Mouse (Mus musculus): ENCODE results near the gene Rfc1.
A peak's percentile ranks its signal among the peaks of the same experiment; 100 is the strongest.
"Not testable (repeated sequence)": the region's sequence is repeated elsewhere in the genome, so short reads cannot be mapped to it uniquely, and the experiment has no call there.

Gene Rfc1

DNA sequence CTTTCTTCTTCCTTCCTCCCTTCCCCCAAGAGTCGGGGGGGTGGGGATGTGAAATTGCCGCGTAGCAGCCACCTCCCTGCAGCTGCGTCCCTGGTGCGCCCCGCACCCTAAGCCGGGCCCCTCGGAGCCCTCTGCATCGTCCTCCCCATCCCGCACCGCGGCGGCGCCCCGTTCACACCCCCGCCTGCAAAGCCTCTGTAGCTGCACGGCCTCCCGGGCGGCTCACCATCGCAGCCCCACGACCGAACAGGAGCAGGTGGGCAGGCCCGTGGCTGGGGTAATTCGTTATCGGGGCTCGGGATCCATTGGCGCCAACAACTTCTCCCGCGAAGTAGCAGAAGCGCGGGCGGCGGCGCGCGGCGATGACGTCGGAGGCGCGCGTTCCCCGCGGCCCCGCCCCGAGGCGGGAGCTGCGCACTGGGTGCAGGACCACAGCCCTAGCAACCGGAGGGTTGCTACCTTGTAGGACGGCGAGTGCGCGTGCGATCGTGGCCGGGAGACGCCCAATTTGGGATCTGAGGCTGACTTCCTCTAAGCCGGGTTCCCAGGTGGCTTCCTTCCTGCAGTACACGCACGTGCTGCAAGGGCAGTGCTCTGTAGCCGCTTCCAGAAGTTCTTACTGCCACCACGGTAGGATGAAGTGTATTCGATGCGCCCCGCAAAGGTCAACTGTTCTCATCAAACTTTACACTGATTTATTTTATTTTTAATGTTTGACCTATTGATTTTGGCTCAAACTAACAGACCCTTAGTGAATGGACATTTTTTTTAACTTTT lies at the start of gene Rfc1:
Gene Rfc1 (minus strand): TSS at position 373 of the 777 bp plus-strand sequence.
- peak; percentile 90 for DNase-seq

DNA sequence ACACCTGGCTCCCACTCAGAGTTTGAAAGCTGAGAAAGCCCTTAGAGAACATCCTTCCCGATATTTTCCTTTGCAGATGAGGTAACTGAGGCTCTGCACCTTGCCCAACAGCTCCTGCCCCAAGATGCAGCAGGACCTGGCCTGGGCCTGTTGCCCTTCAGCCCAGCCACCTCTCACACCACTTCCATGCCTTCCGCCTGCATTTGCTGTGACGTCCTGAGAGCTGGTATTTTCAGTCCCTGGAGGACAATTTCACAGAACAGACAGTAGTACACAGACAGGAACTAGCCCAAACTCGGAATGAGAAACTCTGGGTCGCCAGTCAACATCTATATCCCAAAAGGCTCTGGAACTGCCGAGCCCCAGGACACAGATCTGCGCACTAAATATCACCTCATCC lies 39.3 kb upstream of the Rfc1 start:
- DNase-seq: no peak

DNA sequence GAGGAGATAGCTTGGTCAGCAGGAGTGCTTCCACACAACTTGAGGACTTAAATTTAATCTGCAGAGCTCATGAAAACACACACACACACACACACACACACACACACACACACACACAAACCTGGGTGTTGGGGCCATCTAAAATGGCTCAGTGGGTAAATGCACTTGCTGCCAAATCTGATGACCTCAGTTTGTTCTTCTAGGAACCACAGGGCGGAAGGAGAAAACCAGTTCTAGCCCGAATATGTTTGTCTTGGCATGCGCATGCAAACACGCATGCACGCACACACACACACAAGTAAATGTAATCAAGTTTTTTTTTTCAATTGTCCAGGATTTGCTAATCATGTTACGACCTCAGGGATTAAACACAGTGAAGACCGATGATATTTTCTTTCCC lies 36.1 kb upstream of the Rfc1 start:
- no peak for DNase-seq

DNA sequence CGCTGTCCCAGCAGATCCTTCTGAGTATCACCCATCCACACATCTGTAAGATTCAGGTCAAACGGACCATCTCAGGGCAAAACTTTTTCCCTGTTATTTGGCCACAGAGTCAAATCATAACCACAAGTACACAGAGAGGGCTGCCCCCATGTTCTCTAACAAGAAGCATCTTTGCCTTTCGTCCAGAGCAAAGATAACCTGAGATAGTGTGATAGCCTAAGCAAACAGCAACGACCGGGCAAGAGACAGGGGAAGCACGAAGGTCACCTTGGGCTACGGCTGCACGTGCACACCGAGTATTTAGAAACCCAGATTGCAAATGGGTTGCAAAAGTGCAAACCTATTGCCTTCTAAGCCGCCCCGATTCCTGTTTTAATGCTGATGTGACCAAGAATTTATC lies 32.4 kb upstream of the Rfc1 start:
- DNase-seq: no peak

DNA sequence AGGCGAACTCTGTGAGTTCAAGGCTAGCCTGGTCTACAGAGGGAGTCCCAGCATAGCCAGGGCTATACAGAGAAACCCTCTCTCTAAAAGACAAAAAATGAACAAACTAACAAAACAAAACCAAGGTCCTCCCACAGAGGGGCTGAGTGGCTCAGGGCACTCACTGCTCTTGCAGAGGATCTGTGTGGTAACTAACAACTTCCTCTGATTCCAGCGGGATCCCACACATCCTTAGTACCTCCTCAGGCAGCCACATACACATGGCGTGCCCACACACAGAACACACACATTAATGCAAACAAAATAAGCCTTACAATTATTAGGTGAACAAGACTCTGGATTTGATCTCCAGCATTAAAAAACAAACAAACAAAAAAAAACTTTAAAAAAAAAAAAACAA lies 22.3 kb upstream of the Rfc1 start:
- DNase-seq: no peak

DNA sequence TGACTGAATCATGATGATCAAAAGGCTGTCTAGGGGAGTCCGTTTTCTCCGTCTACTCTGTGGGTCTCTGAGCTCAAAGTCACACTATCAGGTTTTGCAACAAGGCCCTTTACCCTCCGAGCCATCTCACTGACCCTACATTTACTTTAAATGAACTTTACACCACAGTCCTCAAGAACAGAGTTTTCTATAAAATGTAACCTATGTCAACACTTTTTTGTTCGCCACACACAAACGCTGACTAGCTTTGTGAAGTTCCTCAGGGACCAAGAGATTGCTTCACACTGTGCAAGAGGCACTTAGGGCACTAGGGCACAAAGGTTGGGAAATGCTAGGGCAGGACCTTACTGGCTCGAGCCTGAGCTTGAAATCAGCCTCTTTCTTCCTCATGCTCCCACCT lies 21.4 kb upstream of the Rfc1 start:
- DNase-seq: no peak

DNA sequence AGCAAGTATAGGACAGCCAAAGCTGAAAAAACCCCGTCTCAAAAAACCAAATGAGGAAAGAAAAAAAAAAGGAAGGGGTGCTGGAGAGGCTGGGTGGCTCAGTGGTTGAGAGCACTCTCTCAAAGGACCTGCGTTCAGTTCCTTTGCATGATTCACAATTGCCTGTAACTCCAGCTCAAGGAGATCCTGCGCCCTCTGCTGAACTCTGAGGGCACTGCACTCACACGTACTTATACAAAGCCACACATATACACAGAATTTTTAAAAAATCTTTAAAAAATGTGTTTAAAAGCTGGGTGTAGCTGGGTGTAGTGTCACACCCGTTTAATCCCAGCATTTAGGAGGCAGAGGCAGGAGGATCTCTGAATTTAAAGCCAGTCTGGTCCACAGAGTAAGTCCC lies 19.5 kb upstream of the Rfc1 start:
- peak; percentile 38 for DNase-seq

DNA sequence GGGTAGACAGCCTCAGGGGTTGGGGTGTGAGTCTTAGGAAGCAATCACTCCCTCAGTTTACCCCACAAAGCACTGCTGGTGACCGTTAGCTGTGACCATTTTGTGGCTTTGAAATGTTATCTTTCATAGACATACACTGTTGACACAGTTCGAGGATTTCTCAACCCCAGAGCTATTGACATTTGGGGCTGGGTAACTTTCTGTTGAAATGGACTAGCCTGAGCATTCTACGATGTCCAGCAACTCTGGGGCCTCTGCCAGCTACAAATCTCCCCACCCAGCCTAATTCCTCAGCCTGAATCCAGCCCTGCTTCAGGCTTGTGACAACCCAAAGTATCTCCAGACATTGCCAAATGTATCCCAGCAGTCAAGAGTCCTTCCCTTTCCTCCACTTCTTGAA lies 18.6 kb upstream of the Rfc1 start:
- no peak for DNase-seq

DNA sequence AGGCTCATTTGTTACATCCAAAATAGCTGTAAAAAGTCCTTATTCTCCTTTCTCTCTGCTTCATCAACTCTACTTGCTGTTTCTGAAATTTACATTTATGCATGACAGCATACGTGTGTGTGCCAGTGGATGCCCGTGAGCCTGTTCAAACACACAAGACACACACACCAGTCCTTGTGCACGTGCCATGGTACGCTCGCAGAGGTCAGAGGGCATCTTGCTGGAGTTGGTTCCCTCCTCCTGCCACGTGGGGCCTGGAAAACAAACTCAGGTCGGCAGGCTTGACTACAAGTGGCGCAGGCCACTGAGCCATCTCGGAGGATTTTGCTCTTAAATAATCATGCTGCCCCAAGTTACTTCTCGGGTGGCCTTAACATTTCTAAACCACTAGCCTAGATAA lies 15.0 kb upstream of the Rfc1 start:
- DNase-seq: no peak

DNA sequence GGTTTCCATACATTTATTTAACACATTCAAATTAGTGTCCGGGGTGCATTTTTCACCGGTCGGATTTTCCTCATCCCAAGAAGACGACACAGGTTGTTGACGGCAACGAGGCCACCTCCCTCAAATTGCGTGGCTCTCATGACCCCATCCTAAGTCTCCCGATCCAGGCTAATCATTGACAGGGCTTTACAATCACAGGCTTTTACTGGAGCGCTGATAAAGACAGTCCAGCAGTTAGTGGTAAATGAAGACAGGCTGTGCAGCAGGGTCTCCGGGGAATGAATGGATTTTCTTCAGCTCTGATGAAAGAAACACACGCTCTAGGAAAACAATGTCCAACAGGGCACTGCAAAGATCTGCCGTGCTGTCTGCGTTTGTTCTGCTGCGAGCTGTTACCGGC lies 12.7 kb upstream of the Rfc1 start, which contains the start of gene Klb:
Gene Klb (plus strand): TSS at position 147 of the 400 bp plus-strand sequence.
- no peak for DNase-seq

DNA sequence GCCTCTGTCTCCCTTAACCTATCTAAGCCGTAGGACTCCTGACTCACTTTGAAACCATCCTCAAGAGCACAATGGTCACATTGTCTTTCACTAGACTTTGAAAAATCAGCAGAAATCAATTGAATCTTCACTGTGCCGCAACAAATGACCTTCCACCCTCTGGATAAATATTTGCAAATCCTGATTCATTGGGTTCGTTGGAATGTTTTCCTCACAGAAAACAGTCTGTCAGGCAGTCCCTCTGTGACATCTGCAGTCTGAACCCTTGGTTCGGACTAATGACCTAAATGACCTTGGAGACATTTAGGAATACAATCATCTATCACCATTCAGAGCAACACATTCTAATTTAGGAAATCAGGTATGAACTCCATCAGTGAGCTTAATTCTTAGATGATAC lies 4.7 kb upstream of the Rfc1 start:
- DNase-seq: no peak

DNA sequence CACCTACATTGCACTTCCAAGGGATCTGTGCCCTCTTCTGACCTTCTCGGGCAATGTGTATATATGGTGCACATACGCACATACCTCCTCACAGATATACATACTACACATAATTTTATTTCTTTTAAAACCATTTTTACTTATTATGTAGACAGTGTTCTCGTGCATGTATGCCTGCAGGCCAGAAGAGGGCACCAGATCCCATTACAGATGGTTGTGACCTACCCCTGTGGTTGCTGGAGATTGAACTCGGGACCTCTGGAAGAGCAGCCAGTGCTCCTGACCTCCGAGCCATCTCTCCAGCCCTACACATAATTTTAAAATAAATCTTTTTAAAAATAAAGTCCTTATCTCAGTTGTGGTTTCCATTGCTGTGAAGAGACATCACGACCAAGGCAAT lies 2.9 kb upstream of the Rfc1 start:
- DNase-seq: peak; percentile 36

DNA sequence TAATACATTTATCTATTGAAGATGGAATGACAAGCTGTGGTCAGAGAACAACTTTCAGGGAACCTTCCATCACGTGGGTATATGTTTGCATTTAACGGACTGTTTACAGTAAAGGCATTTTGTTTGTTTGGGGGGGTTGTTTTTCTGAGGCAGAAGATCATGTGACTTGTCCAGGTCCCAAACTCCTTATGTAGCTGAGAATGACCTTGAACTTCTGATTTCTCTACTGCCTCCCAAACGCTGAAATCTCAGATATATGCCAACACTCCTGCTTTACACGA lies 545 bp upstream of the Rfc1 start:
- DNase-seq: no peak

DNA sequence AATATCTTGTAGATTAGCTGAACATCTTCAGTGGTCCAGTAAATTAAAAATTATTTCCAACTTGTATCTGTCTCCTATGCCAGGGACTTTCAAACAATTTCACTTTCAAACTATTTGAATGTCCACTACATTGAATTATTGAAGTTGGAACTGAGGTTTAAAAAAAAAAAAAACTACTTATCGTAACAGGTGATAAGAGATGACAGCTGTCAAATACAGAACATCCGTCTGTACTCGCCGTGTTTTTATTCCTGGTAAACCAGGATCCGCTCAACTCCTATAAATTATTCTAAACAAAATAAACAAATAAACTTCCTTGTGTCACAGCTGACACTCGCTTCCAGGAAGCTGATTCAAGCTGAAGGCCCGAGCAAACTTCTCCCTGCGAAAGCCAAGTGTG lies 682 bp downstream of the Rfc1 start:
- DNase-seq: no peak

DNA sequence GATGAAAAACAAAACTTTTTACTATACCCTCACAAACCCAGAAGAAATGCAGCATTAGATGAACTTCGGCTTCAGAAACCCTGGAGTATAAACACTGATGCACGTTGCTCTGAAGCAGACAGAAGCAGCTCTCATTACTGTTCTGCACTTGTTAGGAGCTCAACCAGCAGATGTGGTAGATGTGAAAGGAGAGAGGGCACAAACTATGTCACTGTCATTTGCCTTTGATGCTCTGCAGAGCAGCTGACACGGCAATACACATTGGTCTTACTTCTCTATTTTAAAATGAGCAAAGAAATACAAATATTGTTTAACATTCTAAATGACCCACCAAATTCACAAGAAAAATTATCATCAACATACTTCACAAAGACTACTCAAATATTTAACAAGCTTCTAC lies 5.5 kb downstream of the Rfc1 start:
- DNase-seq: no peak

DNA sequence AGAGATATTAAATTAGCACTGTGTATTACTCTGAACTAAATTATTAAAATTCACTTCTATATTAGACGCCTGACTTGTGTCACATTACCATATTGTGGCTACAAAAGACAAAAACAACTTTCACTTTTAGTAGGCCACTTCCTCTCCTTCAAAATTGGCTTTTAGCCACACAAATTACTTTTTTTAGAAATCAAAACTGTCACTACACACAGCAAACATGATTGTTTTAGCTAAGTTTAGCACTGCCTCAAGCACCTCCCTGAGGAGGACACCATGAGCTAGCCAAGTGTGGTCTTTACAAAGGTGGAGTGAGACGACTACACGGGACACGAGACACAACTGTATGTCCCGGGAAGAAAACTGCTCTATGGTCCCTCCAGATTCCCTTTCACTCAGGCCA lies 9.3 kb downstream of the Rfc1 start:
- no peak for DNase-seq

DNA sequence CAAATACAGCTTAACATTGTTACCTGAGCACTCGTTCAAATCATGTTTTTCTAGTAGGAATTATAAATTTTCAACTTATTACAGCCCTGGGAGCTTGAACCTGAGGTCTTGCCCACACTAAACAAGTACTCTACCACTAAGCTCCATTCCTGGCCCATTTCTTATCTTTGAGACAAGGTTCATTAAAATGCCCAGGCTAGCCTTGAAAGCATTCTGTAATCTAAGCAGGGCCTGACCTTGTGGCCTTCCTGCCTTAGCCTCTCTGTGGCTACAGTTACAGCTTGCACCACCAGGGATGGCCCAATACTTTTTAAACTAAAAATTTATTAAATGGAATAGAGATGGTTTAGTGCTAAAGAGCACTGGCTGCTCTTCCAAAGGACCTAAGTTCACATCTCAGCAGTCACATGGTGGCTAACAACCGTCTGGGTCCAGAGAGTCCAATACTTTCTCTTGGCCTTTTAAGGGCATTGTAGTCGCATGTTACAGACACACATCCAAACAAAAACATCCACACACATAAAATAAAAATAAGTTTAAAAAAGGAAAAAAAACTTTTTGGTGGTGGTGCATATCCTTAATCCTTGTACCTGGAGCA lies 10.6 kb downstream of the Rfc1 start:
- no peak for DNase-seq

DNA sequence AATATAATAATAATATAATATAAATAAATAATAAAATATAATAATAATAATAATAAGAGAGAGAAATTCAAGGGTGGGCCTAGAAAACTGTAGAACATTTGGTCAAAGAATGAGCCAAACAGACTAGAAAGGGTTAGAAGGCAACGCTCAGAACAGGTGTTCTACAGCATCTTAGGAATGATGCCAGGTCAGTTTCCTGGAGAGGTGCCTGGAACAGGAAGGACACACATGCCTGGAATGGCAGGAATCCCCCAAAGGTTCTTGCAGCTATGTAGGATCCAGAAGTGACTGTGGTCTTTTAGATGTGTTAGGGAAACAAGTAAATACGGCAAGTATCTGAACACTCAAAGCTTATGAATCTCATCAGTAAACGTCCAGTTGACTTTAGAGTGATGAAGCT lies 11.2 kb downstream of the Rfc1 start:
- DNase-seq: no peak

DNA sequence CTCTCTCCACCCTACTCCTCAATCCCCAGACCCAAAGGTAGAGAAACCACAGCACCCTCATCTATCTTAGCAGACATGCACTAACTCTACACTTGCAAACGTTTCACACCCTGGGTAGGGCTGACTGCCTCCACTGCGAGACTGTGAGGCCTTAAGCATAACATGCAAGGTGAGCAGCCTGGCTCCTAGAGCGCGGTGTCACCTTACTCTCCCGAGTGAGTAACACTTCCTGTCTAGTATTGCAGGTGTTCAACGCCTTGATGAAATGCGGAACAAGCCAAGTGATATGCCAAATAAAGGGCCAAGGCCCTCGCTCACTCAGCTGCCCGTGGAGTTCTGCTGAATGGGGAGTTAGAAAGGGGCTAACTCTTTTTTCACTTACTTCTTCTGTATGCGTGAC lies 13.3 kb downstream of the Rfc1 start:
- DNase-seq: peak; percentile 45

DNA sequence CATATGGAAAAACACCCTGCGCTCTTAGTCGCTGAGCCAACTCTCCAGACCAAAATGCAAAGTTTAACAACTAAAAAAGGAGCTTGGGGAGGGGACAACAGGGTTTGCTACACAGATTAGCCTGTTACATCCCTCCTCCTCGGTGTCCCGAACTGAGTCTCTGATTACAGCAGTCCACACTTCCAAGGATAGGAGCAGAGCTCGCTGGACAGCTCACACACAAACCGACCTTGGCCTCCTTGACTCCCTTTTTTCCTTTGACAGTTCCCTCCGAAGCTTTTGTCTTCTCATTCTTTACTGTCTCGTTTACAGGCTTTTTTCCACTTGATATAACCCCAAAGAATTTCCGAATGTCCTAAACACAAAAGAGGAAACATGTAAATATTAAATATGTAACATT lies 16.3 kb downstream of the Rfc1 start:
- no peak for DNase-seq

DNA sequence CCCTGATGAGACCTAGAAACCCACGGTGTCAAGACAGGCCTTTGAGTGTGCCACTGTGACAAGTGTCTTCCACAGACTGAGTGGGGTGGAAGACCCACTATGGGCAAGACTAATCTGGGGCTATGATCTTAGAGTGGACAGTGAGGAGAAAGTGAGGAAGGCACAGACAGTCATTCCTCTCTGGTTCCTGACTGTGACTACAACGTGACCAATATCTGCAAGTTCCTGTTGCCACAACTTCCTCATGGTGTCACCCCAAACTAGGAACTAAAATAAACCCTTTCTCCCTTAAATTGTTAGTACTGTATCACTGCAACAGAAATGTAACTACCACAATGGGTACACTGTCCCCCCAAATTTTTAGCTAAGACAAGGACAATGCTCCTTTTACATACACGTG lies 26.6 kb downstream of the Rfc1 start:
- DNase-seq: no peak

DNA sequence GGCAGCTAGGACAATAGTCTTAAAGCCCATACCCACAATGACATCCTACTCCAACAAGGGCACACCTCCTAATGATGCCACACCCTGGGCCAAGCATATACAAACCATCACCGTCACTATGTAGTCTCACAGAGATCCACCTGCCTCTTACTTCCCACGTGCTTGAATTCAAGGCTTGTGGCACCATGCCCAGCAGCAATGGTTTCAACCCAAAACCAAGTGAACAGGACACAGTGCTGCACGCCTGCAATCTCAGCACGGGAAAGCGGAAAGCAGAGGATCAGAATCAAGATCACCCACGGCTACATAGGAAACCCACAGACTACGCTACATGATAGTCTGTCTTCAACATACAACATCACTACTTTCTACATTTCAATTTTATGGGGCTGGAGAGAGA lies 27.3 kb downstream of the Rfc1 start:
- no peak for DNase-seq

DNA sequence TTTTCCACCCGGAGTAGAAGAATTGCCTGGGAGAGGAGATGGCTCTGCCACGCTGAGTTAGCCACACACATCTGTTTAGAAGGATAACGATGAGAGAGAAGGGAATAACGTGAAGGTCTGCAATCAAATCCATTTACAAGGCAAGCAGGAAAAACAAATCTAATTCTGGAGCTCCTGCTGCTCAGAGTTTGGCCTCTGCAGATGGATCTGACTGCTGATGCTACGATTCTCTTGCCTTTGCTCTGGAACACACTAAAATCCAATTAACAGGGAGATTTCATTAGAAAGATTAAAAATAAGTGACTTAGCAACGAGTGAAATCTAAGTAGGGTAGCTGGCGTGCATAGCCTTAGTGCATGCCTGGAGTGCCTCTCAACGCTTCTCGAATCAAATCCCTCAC lies 30.0 kb downstream of the Rfc1 start:
- DNase-seq: no peak

DNA sequence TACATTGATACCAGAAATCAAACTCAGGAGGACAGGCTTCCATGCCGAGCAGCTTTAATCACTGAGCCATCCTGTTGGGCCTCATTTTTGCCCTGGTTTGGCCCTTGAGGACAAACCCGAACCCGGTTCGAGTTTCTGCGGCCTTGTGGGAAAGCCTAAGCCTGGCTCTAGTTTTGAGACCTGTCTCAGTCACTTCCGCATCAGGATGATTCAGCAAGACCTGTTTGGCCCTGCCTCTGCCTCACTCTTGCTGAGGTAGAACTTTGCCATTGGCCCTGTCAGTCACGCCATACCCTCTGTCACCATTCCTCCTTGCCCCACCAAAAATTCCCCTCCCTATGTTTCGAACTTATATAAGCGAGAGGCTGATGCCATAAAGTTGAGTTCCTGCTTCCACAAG lies 35.3 kb downstream of the Rfc1 start:
- DNase-seq: no peak

DNA sequence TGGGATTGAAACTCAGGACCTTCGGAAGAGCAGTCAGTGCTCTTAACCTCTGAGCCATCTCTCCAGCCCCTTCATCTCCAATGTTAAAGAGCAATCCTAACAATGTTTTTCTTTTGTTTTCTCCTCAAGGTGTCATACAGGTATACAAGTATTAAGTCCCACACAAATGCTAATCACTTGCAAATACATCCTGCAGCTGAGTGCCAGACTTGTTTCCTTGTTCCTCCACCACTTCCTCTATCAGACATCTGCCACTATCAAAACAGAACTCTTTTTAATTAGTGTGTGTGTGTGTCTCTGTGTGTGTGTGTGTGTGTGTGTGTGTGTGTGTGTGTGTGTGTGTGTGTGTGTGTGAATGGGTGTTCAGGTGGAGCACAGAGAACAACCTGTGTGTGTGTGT lies 35.8 kb downstream of the Rfc1 start:
- DNase-seq: not testable (repeated sequence)
